Mouse (Mus musculus) embryonic fibroblast, embryonic 13.5 days (primary cell): ENCODE data around the gene Pink1.

Source experiments
- CTCF ChIP-seq: IDR thresholded peaks from 2 replicates; pipeline ENCODE4 v1.5.1; 2011; ENCODE audit warnings: mild to moderate bottlenecking, control low read depth, low read length, moderate library complexity, borderline replicate concordance; ENCODE audit not compliant: insufficient read depth
- POLR2A ChIP-seq: IDR thresholded peaks from 2 replicates; pipeline ENCODE4 v1.6.1; 2011; ENCODE audit warnings: low read depth, mild to moderate bottlenecking, control low read depth, low read length, moderate library complexity

DNA sequence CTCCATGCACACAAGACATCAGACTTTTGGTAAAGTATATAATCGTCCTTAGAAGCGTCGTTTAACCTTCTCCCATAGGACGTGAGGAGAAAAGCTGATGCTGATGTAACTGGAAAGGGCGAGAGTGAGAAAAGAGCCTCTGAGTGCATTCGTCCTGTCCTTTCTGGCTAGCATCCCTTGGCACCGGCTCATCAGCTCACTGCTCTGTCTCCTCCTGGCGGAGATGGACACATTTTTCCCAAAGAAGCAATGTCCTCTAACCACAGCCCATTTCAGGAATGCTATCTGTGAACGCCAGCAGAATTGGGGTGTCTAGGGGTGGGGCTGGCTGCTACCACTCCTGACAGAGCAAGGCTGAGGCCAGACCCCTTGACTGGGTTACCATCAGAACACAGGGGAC is 5.5 kb upstream of the Pink1 start:
- no peak for TF ChIP-seq CTCF
- no peak for TF ChIP-seq POLR2A
